Mouse (Mus musculus) heart, embryonic 14.5 days (tissue): ENCODE measurements around the gene Usp29. TPM values are rescaled to one million over a fixed set of nuclear protein-coding genes. Genes with fewer than 3 reads are reported as not detected.

ENCODE experiments used
- ATAC-seq: fragments of 200-750 bp; cut with Nextera tagmentation; 2 replicates; pipeline ENCODE4 v1.8.0; 2017; ENCODE audit warnings: low read depth, moderate TSS enrichment; ENCODE audit not compliant: insufficient number of reproducible peaks, insufficient read depth, low FRiP score
- H3K27ac ChIP-seq, 2 experiments: fragments of 200-500 bp in 1 of 2; fragments of 300-500 bp in 1 of 2; sonication (generic) in 1 of 2; replicated peaks in 1 of 2; 2 replicates each; pipeline ENCODE4 v1.5.1; 2012 to 2014; ENCODE audit warnings: low read depth in 2 of 2, low read length in 2 of 2, control low read depth in 1 of 2, mild to moderate bottlenecking in 1 of 2, mixed read lengths in 1 of 2; ENCODE audit not compliant: control insufficient read depth in 1 of 2, insufficient read depth in 1 of 2
- H3K27me3 ChIP-seq: fragments of 300-500 bp; sonication (generic); 2 replicates; pipeline ENCODE4 v1.6.1; 2014; ENCODE audit warnings: mild to moderate bottlenecking, low read length, control low read depth; ENCODE audit not compliant: control insufficient read depth, insufficient read depth
- H3K36me3 ChIP-seq: fragments of 300-500 bp; sonication (generic); 2 replicates; pipeline ENCODE4 v1.6.1; 2014; ENCODE audit warnings: mild to moderate bottlenecking, control low read depth, low read length, mixed read lengths; ENCODE audit not compliant: control insufficient read depth, insufficient read depth
- H3K4me1 ChIP-seq, 2 experiments: fragments of 200-500 bp in 1 of 2; fragments of 300-500 bp in 1 of 2; sonication (generic) in 1 of 2; 2 replicates each; pipeline ENCODE4 v1.6.1; 2012 to 2014; ENCODE audit warnings: low read length in 2 of 2, control low read depth in 1 of 2, mixed read lengths in 1 of 2; ENCODE audit not compliant: control insufficient read depth in 2 of 2, insufficient read depth in 2 of 2
- H3K4me2 ChIP-seq: fragments of 300-500 bp; sonication (generic); 2 replicates; pipeline ENCODE4 v1.6.1; 2014; ENCODE audit warnings: mild to moderate bottlenecking, low read length
- H3K4me3 ChIP-seq, 2 experiments: fragments of 200-500 bp in 1 of 2; fragments of 300-500 bp in 1 of 2; sonication (generic) in 1 of 2; 2 replicates each; pipeline ENCODE4 v1.5.1; 2012 to 2014; ENCODE audit warnings: low read length in 2 of 2, mild to moderate bottlenecking in 2 of 2, control low read depth in 1 of 2, low read depth in 1 of 2, moderate library complexity in 1 of 2; ENCODE audit not compliant: control insufficient read depth in 1 of 2, insufficient read depth in 1 of 2
- H3K9ac ChIP-seq: fragments of 300-500 bp; sonication (generic); 2 replicates; pipeline ENCODE4 v1.6.1; 2014; ENCODE audit warnings: mild to moderate bottlenecking, low read length
- H3K9me3 ChIP-seq: fragments of 300-500 bp; sonication (generic); 2 replicates; pipeline ENCODE4 v1.6.1; 2016; ENCODE audit warnings: low read length, control low read depth; ENCODE audit not compliant: control insufficient read depth
- WGBS: fragments of 180-500 bp; shearing (Covaris S2); extraction: QIAGEN DNeasy Blood & Tissue Kit; methylation state at CpG from one replicate; pipeline ENCODE4 v1.1.7; 2014; 5-methylcytosine and 5-hydroxymethylcytosine counted together
- polyA plus RNA-seq: library from polyadenylated mRNA; unstranded; fragments of >200 nt; fragmentation: Nextera tagmentation; extraction: Ambion mirVana; gene quantifications from 2 replicates; pipeline ENCODE4 v1.2.1, GENCODE M21; 2014

Usp29 gene
- polyA plus RNA-seq, 1 experiment from 2014 or later: 7.7 TPM

DNA sequence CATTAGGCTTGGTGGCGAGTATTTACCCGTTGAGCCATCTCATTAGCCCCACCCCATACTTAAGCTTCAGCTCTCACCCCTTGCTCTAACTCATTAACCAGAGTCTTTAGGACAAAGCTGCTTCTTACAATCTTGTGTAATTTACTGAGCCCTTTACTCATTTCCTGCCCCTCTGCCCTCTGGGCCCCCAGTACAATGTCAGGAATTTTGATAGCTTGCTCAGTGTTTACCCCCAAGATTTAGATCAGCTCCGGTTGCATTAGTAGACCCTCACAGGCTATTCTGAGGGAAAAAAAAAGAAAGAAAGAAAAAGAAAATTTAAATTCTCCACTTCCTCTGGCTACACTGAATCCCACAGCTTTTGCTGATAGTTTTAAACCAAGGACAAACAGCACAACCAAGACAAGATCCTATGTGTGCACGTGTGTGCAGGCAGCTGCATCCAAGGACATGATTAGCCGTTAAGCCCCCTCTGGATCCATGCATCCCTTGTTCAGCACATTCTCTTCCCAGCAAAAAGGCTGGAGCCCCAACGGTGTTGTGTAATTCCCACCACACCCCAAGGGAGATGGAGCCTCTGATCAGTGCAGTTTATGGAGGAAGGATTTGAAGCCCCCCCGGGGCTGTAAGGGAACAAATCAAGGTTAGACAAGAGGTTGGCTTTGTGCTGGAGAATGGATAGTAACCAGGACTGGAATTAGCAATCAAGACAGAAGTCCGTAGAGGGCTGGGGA, 54.1 kb downstream of the Usp29 start:
- 27% methylated on average over 8 of the region's 8 CpGs for WGBS
- Histone ChIP-seq H3K4me3 (no peak overlapping the region), H3K4me2 (no peak overlapping the region), H3K27me3 (no peaks in the 10 kb centered on the region), H3K36me3 (no peaks in the 10 kb centered on the region), H3K9me3 (no peaks in the 10 kb centered on the region), H3K9ac (no peak overlapping the region), H3K27ac (peak overlapping the region in 1 of 2 experiments; percentile 29; a peak in 2 of 4 replicates), H3K4me1 (peaks cover 16 to 31% of the 10 kb centered on the region in 2 experiments)
- ATAC-seq: no peak

DNA sequence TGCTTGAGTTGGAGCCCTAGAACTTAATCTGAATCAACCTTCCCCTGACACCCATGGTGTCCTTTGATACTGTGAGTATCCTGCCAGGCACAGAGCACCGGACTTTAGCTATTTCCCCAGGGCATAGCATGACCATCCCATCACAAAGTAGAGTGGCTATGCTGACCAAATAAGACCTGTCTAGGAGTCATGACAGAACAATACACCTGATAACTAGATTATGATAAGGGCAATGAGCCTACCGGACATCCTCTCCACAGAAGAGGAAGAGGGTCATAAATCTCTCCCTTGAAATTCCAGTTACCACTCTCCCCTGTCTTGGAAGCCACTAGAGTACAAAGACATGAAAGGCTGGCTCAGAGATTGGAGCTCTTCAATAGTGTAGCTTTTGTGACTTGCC, 56.6 kb downstream of the Usp29 start:
- peaks cover 7 to 15% of the 10 kb centered on the region in 2 experiments for H3K4me1 ChIP-seq
- no peak for ATAC-seq
- no peak overlapping the region for H3K4me3 ChIP-seq
- H3K4me2 ChIP-seq: no peak overlapping the region
- WGBS: 32% methylated on average over 2 of the region's 2 CpGs
- no peaks in the 10 kb centered on the region for H3K36me3 ChIP-seq
- no peaks in the 10 kb centered on the region for H3K27me3 ChIP-seq
- no peak overlapping the region for H3K27ac ChIP-seq
- no peaks in the 10 kb centered on the region for H3K9me3 ChIP-seq
- H3K9ac ChIP-seq: no peak overlapping the region

DNA sequence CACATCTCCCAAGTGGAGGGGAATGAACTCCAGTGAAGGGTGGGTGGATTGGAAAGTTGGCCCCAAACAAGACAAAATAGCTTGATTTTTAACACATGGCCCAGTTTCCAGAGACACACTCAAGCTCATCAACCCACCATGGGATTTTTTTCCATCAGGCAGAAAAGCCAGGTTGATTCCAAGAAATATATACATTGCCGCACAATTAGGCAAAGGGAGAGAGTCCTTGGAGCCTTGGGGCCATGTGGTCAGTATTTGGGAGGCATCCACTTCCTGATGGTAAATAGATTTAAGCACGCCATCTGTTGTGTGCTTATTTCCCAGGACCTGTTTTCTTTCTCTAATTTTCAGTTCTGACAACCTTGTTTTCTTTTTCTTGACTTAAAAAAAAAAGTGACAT, 57.7 kb downstream of the Usp29 start:
- H3K27me3 ChIP-seq: no peaks in the 10 kb centered on the region
- ATAC-seq: no peak
- no peak overlapping the region for H3K4me3 ChIP-seq
- no peak overlapping the region for H3K9ac ChIP-seq
- no peak overlapping the region for H3K27ac ChIP-seq
- H3K4me2 ChIP-seq: no peak overlapping the region
- peaks cover 6 to 14% of the 10 kb centered on the region in 2 experiments for H3K4me1 ChIP-seq
- H3K9me3 ChIP-seq: no peaks in the 10 kb centered on the region
- WGBS: 86% methylated on average over 2 of the region's 2 CpGs
- no peaks in the 10 kb centered on the region for H3K36me3 ChIP-seq

DNA sequence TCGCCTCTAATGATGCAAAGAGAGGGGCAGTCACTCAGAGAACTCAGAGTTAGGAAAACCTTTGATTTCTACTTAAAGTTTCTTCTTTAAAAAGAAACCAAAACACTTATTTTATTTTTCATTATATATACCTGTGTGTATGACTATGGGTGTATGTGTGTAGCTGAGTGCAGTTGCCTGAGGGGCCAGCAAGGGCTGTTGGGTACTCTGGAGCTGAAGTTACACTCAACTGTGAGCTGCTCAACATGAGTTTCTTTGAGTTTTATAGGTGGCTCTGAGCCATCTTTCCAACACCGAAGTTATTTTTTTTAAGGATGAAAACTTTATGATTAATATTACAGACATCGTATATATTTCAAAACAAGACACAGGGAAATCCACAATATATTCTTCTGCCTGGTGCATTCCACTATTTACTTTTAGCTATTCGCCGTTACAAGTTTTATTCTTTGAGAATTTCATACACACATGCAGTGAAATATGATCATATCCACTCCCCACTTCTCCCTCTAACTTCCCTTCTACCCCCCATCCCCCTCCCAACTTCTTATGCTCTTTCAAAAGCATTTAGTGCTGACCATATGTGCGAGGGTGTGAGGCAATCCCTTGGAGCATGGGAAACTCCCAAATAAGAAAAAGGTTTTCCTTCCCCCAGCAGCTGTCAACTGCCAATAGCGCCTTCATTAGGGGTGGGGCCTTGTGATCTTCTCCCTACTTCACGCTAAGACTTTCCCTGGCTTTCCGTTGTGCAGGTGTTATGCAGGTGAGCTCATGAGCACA, 61.1 kb downstream of the Usp29 start:
- Histone ChIP-seq H3K4me3 (no peak overlapping the region), H3K9me3 (no peaks in the 10 kb centered on the region), H3K36me3 (no peaks in the 10 kb centered on the region), H3K9ac (no peak overlapping the region), H3K27me3 (no peaks in the 10 kb centered on the region), H3K27ac (no peak overlapping the region), H3K4me2 (no peak overlapping the region), H3K4me1 (no peaks in the 10 kb centered on the region; a peak in 3 of 4 replicates)
- no peak for ATAC-seq
- 90% methylated on average over 9 of the region's 9 CpGs for WGBS

DNA sequence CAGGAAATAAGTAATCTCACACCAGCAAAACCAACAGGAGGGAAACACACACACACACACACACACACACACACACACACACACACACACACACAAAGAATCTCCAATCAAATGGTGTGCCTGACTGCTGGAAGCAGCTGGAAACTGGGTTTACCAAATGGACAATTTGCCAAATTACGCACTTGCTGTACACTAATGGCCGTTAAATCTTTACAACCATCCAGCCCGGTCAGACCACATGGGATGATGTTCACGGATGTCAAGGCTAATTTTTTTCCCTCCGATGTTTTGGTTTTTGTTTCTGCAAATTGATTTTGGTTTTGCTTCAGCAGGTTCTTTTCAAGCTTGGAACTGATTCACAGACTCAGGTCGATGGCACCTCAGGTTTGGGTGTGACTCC, 62.9 kb downstream of the Usp29 start:
- Histone ChIP-seq H3K9me3 (no peaks in the 10 kb centered on the region), H3K9ac (no peak overlapping the region), H3K27ac (no peak overlapping the region), H3K4me3 (no peak overlapping the region), H3K27me3 (no peaks in the 10 kb centered on the region), H3K4me1 (peaks cover 10 to 12% of the 10 kb centered on the region in 2 experiments), H3K36me3 (no peaks in the 10 kb centered on the region), H3K4me2 (no peak overlapping the region)
- 94% methylated on average over 6 of the region's 6 CpGs for WGBS
- ATAC-seq: no peak

DNA sequence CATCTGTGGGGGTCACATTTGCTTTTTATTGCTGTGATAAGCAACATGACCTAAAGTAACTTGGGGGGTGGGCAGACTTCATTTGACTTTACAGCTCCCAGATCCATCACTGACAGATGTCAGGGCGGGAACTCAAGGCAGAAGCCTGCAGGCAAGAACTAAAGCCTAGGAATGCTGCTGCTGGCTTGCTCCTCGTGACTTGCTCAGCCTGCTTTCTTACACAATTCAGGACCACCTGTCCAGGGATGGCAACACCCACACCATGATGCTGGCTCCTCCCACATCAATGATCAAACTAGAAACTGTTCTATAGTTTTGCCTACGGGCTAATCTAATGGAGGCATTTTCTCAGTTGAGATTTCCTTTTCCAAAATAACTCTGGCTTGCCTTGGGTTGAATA, 63.4 kb downstream of the Usp29 start:
- Histone ChIP-seq H3K4me3 (no peak overlapping the region), H3K9me3 (no peaks in the 10 kb centered on the region), H3K9ac (no peak overlapping the region), H3K4me1 (peaks cover 10 to 12% of the 10 kb centered on the region in 2 experiments), H3K36me3 (no peaks in the 10 kb centered on the region), H3K27ac (no peak overlapping the region), H3K4me2 (no peak overlapping the region), H3K27me3 (no peaks in the 10 kb centered on the region)
- no peak for ATAC-seq
- 78% methylated on average over 3 of the region's 3 CpGs for WGBS

DNA sequence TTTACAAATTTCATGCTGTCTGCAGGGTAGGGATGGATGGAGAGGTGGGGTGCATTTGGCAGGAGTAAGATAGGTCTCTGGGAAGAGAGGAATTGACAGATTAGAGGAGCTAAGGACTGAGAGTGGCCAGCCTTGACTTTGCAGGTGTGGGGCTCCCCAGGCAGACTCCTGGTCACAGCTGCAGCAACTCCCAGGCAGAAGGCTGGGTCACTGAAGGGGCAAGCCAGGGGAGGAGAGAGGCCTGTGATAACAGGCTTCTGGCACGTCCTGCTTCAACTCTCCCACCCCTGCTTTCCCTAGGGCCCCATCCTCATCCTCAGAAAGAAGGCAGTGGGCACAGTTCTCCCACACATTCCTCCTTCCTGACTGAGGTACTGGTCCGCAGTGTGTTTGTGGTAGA, 67.0 kb downstream of the Usp29 start:
- Histone ChIP-seq H3K4me1 (peaks cover 15 to 22% of the 10 kb centered on the region in 2 experiments), H3K27me3 (no peaks in the 10 kb centered on the region), H3K4me3 (no peak overlapping the region), H3K36me3 (no peaks in the 10 kb centered on the region), H3K4me2 (no peak overlapping the region), H3K9me3 (no peaks in the 10 kb centered on the region), H3K9ac (no peak overlapping the region), H3K27ac (peak overlapping the region; percentile 33 to 63)
- 30% methylated on average over 2 of the region's 2 CpGs for WGBS
- peak; percentile 75 for ATAC-seq
